In genomic region chr13:104937759-104938158, GRCm38 (mm10) we compare ENCODE assay signal across 7 mouse cellular contexts.
DNase-seq lines count a peak whose midpoint lies in the region; ATAC-seq and TF ChIP-seq lines count a peak whose summit lies in the region.

No protein-coding gene starts in this region.

- 4% methylated on average over 6 of the region's 6 CpGs for WGBS in bone marrow, adult 2 months
- WGBS in midbrain, embryonic 14.5 days: 32% methylated on average over 6 of the region's 6 CpGs

- ATAC-seq in midbrain, embryonic 14.5 days (ENCODE audit: low FRiP score, low TSS enrichment): no peak

- TF ChIP-seq CTCF in bone marrow, adult 2 months (IDR thresholded peaks at IDR 0.05; ENCODE audit: control insufficient read depth, insufficient read depth, low read length): no peak

- H3K27ac ChIP-seq in bone marrow, adult 2 months (ENCODE audit: control insufficient read depth, insufficient read depth, low read depth, low read length, poor library complexity): no peak overlapping the region
- H3K27ac ChIP-seq in midbrain, embryonic 14.5 days (replicated peaks; ENCODE audit: low read depth, low read length): no peak overlapping the region

- H3K4me2 ChIP-seq in midbrain, embryonic 14.5 days (ENCODE audit: low read length): peak overlapping the region; percentile 33

- H3K9ac ChIP-seq in midbrain, embryonic 14.5 days (replicated peaks; ENCODE audit: low read length): no peak overlapping the region

- DNase-seq in 416B (ENCODE audit: low read depth): peak; percentile 14
- DNase-seq in induced T-regulatory cell, adult 2 months (ENCODE audit: low read depth): peak; percentile 18
- DNase-seq in midbrain, embryonic 14.5 days: no peak
- DNase-seq in layer of hippocampus, adult 8-10 months (ENCODE audit: low spot score in 2 of 2): no peak
- no peak for DNase-seq in right cerebral cortex, postnatal 36 days (ENCODE audit: low spot score in 2 of 2)
- no peak for DNase-seq in natural killer cell, adult 2 months (ENCODE audit: low spot score in 2 of 2)

- H3K9me3 ChIP-seq in midbrain, embryonic 14.5 days (ENCODE audit: control insufficient read depth, low read length): no peaks in the 10 kb centered on the region

- no peak for TF ChIP-seq POLR2A in bone marrow, adult 2 months (IDR thresholded peaks at IDR 0.05; ENCODE audit: borderline replicate concordance, control insufficient read depth, low read depth, low read length)

- peak overlapping the region; percentile 49 for H3K4me3 ChIP-seq in bone marrow, adult 2 months (replicated peaks; ENCODE audit: control insufficient read depth, low read depth, low read length)
- H3K4me3 ChIP-seq in midbrain, embryonic 14.5 days (replicated peaks; ENCODE audit: low read depth, low read length): no peak overlapping the region

- no peaks in the 10 kb centered on the region; the same call in 1 of the 2 replicates for H3K4me1 ChIP-seq in bone marrow, adult 2 months (ENCODE audit: control insufficient read depth, insufficient read depth, low read length)
- H3K4me1 ChIP-seq in midbrain, embryonic 14.5 days (ENCODE audit: control insufficient read depth, insufficient read depth, low read length): peaks cover 2% of the 10 kb centered on the region; the same call in 1 of the 2 replicates

- H3K36me3 ChIP-seq in midbrain, embryonic 14.5 days (ENCODE audit: control insufficient read depth, insufficient read depth, low read length): no peaks in the 10 kb centered on the region

- H3K27me3 ChIP-seq in midbrain, embryonic 14.5 days (ENCODE audit: control insufficient read depth, insufficient read depth, low read length): no peaks in the 10 kb centered on the region

Comparison
In these comparisons a context has a peak if more than half of its experiments do, and no peak if none do; other contexts are left out.
1. DNase-seq: peak in 416B (single experiment) and induced T-regulatory cell, adult 2 months (single experiment); none in midbrain, embryonic 14.5 days (single experiment), layer of hippocampus, adult 8-10 months (0 of 2), right cerebral cortex, postnatal 36 days (0 of 2) and natural killer cell, adult 2 months (0 of 2).